Mouse (Mus musculus) heart, postnatal 36 days (tissue): ENCODE measurements around the gene 1110059E24Rik. TPM values are rescaled to one million over a fixed set of nuclear protein-coding genes. Genes with fewer than 3 reads are reported as not detected.

Experiments used
- DNase-seq, 2 experiments: peaks; one replicate each; pipeline ENCODE4 v3.0.0; 2021 to 2022
- intact Hi-C: fragments of 180-260 bp; cut with DNase I; formaldehyde crosslinking; loops from one replicate; pipeline ENCODE4 v1.15.1; 2025
- total RNA-seq, 2 experiments: library from RNA; stranded (reverse); gene quantifications; 2 replicates each; pipeline ENCODE4 v1.2.3; 2021

Gene 1110059E24Rik
- total RNA-seq, 2 experiments from 2014 or later, result 12.0 to 15.7 TPM

DNA sequence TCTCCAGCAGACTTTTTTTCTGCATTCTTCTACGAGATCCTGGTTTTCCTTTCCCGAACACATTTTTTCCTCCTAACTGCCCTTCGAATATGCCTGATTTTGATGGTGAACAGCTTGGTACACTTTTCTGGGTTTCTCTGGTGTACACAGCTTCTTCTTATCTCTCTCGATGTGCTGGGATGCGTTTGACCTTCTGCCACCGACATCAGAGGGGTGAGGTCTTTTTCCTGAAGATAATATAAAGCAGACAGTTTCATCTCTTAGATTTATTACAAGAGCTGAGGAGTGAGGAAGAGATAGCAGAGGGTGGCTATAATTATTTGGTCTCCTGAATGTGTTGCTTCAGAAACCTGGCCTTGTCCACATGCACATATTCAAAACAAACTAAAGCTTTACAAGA, 71.4 kb downstream of the 1110059E24Rik start:
- intact Hi-C loops, result no loop called here
- no peak for DNase-seq

DNA sequence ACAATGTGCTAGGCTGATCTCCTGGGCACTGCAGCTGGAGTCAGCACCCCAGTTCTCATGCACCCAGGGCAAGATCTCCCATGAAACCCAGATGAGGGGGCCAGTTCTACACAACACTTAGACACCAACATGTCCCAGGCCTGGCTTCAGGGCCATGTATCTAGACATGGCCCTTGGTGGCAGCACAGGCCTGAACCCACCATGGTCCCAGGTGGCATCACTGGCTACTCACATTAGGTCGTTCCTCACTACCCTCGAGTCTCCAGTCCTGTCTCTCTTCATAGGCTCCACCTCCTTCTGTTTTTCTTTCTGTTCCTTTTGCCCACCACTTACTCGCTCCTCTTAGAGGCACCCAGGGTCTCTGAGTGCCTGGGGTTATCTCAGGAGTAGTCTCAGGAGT, 72.9 kb downstream of the 1110059E24Rik start:
- intact Hi-C loops, result no loop called here
- DNase-seq, result no peak

DNA sequence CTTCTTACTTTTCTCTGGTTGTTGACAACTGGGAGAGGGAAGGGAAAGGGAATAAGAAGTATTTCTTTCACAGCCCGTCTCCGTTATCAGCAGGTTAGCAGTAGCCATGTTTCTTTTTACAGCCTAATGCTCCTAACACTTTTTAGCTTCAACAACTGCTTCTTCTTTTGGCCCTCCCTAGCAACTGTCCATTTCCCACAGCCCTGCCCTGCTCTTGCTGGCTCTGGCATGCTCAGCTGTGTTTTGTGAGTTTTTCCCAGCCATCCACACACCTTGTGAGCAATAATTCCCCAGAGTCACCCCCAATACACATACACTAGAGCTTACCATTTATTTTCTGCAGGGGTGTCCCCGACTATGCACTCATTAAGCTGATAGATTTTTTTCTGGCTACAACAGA, 75.3 kb downstream of the 1110059E24Rik start:
- no peak for DNase-seq
- intact Hi-C loops, result no loop called here

DNA sequence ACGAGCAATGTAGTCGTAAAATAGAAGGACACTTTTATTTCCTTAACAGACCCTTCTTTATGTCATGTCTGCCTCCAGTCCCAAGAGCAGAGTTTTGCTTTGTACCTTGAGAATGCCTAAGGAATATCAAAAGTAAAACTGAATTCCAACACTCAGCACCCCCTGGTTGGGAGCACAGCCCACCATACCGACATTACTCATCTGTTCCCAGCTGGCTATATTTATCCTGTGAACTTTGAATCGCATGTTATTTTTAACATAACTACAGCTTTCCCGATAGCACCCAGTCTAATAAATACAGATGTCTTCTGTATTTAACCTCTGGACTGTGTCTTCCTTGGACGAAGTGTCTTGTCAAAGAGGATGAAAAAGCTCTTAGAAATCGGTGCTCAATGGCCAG, 80.8 kb downstream of the 1110059E24Rik start:
- intact Hi-C loops, result loop anchor here (1.0 to 5.0 kb wide), 4 partner anchors 80 to 730 kb away; partner anchors contain the start of genes 1110059E24Rik and Abhd17b
- no peak for DNase-seq

DNA sequence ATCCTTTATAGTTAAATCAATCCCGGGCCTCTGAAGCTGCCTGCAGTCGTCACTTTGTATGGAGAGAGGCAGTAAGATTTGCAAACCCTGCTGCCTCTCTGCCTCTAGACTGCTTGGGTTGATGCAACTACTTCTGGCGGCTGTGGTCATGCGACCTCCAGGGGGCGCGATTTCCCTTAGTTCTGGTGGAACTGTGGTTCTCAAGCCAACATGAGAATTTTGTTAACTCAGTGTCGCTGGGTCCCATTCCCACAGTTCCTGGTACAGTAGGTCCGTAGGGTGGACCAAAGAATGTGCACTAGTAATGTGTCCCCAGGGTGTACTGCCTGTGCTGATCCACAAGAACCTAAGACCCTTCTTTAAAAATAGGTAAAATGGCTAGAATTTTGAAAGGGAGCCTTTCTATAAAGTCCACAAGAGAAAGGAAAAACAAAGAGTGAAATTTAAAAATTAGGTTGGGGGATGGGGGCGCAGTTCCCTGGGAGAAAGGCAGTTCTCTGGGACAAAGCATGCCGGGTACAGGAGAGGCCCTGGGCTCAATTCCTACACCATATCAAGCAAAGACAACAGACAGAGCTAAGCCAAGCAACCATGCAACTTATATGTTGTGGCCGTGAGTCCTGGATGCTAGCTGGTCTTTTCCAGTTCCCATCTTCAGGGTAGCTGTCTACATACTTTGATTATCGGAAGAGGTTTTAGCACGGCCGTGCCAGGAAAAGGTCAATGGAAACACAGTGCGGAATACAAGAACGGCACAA, 81.4 kb downstream of the 1110059E24Rik start:
- peak; percentile 86 to 95 for DNase-seq
- intact Hi-C loops, result loop anchor here (1.0 to 5.0 kb wide), 4 partner anchors 81 to 731 kb away; partner anchors contain the start of genes 1110059E24Rik and Abhd17b

DNA sequence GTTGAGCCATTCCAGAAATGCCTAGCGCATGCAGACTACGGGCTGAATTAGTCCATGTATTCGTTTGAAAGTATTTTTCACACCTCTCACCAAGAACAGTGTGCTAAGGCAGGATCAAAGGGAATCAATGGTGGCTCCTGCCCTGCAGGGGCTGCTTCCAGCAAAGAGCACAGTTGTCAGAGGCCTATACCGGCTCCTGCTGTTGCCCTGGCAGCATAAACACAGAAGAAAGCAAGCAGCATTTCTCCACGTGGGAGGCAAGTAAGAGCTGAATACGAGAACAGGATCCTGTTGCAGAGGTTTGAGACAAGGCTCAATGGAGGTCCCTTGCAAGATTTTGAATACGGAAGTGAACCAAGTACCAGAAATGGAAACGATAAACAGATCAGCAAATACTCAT, 82.0 kb downstream of the 1110059E24Rik start:
- DNase-seq, result no peak
- intact Hi-C loops, result loop anchor here (1.0 to 5.0 kb wide), 4 partner anchors 82 to 732 kb away; partner anchors contain the start of genes 1110059E24Rik and Abhd17b

DNA sequence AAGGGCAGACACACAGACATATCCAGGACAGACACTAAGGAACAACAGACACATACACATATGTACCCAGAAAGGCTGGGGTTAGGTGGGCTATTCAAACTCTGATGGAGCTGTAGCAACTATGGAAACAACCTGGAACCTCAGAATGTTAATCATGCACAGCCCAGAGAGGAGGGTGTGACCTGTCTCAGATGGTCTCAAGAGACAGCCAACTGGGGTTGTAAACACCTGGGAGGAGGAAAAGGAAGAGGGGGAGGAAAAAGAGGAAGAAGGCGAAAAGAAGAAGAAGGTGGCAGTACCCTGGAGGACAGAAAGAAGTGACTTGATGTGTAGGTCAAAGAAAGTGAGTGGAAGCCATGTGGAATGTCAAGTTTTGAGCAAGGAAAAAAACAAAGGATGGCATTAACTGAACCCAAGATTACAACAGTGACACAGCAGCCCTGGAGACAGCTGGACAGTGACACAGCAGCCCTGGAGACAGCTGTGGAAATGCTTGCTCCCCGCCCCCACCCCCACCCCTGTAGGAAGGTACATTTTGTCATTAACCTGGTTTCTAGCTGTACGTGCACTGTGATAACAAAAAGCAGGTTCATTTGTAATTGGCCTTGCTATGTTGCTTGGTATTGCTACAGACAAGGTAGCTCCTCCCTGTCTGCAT, 84.1 kb downstream of the 1110059E24Rik start:
- intact Hi-C loops, result no loop called here
- no peak for DNase-seq

DNA sequence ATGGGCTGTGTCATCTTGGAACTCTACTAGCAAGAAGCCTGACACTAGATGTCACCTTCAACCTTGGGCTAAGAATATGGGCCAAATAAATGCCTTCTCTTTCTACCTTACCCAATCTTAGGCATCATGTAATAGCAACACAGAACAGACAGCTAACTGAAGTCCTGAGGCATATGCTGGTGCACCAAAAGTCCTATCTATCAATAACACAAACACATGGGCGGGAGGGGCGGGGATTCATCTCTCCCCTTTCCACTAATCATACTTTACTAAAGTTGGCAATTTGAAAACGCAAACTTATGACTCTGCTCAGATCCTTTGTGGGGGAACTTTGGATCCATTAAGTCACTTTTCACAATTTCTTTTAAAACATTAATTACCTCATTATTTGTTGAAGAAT, 84.8 kb downstream of the 1110059E24Rik start:
- intact Hi-C loops, result no loop called here
- DNase-seq, result no peak

DNA sequence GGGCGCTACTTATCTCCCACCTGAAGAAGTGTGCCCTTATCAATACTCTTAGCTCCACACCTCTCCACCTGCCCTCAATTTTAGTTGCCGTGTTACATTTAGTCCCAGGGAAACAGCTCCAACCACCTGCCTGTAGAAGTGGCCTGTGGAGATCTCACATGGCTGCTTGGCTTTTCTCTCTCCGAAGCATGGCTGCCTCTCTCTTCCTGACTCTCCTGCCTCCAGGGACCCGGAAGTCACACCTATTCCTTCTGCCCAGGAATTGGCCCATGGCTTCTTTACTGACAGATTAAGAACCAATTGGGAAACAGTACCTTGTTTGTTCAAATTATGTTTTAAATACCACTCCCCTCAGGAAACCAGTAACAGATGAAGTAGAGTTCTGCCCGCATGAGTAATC, 86.3 kb downstream of the 1110059E24Rik start:
- DNase-seq, result no peak
- intact Hi-C loops, result no loop called here

DNA sequence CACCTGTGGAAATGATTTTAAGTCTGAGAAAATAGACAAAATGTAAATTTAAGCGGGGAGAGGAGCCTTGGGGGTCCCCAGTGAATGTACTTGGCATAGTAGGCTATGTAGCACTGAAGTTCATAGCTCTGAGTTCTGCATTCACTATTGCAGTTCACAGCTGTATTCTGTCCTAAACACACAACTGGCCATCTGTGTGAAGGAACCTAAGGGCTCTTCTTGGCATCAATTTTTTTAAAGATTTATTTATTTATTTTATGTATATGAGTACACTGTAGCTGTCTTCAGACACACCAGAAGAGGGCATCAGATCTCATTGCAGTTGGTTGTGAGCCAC, 88.3 kb downstream of the 1110059E24Rik start:
- DNase-seq, result no peak
- intact Hi-C loops, result loop anchor here (1.0 to 5.0 kb wide), 4 partner anchors 92 to 717 kb away; partner anchors contain the start of gene Gda

DNA sequence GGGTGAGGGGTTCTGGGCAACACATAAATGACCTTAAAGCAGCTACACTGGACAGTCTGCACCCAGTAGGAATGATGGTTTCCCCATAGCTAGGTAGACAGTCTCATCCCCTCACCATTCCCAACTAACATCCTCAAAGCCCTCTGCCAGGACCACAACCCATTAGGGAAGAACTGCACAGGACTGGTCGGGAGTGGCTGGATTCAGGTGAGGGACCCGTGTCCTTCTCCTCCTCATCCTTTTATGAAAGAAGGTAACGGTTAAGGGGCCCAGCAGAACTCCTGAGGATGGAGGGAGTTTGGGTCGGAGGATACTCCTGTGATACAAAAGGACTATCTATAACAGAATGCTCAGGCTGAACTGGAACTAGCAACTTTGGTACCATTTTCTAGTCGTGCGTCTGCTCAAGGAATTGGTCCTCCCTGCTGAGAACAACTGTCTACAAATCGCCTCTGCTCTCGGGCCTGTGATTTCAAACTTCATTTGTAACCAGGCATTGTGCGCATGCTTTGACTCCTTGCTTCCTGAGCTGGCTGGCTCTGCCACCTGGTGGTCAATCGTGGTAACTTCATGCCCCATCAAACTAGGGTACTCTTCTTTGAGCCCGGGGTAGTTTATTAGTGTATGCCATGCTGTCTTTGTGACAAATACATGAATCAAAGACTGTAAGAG, 88.9 kb downstream of the 1110059E24Rik start:
- peak; percentile 75 to 82 for DNase-seq
- intact Hi-C loops, result loop anchor here (1.0 to 5.0 kb wide), 5 partner anchors 92 to 767 kb away; partner anchors contain the start of gene Gda

DNA sequence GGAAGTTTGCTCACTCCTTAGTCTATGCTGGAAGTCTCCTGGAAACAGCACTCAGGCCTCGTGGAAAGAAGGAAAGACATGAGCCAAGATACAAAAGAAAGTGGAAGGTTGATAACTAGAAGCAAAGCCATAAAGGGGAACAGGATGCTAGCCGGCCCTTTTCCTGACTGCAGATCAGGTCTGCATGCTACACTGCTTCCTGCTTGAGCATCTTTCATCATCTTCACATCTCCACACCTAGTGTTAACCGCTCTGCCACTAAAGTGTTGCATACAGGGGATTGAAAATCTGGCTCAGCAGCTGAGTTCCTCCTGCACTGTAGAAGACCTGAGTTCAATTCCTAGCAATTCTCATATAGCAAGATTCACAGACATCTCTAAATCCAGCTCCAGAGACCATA, 89.8 kb downstream of the 1110059E24Rik start:
- intact Hi-C loops, result loop anchor here (2.0 to 5.0 kb wide), 4 partner anchors 91 to 766 kb away; partner anchors contain the start of gene Gda

DNA sequence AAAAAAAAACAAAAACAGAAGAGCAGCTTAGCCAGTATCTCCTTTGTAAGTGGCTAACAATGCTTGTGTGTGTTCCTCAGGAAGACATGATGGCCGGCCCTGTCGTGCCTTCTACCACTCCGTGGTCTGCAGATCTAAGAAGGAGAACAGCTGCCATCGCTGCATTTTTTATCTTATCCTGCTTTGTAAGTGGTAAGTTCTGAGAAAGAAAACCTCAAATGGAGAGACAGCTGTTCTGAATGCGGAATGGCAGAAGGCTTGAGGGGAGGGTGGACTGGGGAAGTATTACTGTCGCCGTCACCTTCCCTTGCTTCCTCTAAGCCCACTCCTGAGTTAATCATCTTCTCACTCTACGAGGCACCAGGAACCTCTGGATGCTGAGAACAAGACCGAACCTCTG, 100.0 kb downstream of the 1110059E24Rik start:
- no peak for DNase-seq
- intact Hi-C loops, result no loop called here

More for the DNA sequence above, 89.8 kb downstream of the 1110059E24Rik start:
- DNase-seq, result no peak

DNA sequence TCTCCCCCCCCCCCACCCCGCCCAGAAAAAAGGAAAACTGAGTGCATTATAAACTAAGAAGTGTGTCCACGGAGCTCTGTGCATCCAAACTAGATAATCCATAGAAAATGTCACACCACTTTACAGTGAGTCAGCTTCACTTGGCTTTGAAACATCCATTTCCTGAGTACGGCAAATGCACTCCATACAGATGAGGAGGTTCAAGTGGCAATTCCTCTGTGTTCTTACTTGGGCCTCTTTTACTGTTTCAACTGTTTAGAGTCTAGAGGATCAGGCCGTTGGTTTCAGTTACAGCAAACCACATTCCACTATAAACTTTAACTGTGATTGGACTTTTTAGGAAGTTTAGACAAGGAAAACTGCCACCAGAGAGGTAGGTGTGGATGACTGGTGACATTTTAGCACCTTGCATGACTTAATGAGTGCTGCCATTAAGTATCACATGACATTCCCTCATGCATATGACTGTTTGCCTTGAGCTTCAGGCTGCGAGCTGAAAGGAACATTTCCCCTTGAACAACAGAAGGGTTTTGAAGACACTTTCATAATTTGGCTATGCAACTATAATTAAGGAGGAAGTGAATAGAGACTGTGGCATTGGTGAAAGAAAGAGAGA, 100.7 kb downstream of the 1110059E24Rik start:
- DNase-seq, result no peak
- intact Hi-C loops, result no loop called here

DNA sequence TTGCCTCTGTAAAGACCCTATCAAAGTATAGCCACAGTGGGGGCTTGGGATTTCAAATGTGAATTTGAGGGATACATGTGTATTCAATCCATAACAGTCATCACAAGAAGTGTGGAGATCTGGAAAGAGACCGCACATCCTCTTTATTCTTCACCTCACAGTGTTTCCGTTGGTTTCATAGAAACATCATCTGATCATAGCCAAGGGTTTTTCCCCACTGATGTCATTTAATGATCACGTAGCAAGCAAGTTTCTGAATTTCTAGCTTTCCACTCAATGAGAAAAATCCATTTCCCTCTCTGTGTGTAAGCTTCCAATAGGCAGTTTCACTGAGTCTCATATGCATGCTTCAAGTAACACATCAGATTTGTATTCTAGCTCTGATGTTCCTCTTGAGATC, 103.1 kb downstream of the 1110059E24Rik start:
- intact Hi-C loops, result no loop called here

DNA sequence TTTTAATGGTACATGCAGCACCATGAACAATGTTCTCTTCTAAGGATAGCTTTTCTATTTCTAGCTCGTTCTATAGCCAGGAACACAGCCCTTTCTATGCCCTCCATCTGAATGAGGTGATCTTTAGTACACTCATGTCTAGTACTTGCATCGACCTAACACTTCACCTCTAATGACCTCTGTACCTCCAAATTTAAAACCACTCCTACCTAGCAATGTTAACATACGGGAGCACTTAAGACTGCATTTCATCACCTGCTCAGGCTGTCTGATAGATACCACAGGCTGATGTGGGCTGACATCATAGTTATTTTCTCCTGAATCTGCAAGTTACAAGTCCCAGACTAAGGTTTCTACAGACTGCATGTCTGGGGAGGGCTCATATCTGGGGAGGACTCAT, 103.8 kb downstream of the 1110059E24Rik start:
- DNase-seq, result no peak
- intact Hi-C loops, result no loop called here

More for the DNA sequence above, 103.1 kb downstream of the 1110059E24Rik start:
- no peak for DNase-seq

DNA sequence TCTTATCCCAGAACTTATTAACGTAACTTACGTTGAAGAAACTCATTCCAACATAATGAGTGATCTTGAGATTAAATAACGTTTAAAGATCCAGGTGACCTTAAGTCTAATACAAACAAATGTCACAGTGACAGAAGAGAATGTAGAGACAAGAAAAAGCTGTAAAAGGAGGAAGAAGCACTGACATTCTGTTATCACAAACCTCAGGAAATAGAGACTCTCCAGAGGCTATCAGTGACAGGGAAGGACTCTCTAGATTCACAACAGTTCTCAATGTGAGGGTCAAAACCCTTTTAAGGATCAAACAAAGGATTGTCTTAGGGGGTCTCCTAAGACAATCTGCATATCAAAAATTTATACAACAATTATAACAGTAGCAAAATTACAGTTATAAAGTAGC, 115.7 kb downstream of the 1110059E24Rik start:
- no peak for DNase-seq
- intact Hi-C loops, result no loop called here
